Mouse (Mus musculus) intestine, embryonic 15.5 days (tissue): ENCODE results near the gene Gm49403. TPM values are rescaled to one million over a fixed set of nuclear protein-coding genes. Genes with fewer than 3 reads are reported as not detected.
"Not testable (repeated sequence)": the region's sequence is repeated elsewhere in the genome, so short reads cannot be mapped to it uniquely, and the experiment has no call there.

Source experiments
- ATAC-seq: fragments of 200-750 bp; cut with Nextera tagmentation; 2 replicates; pipeline ENCODE4 v1.8.0; 2017; ENCODE audit warnings: moderate TSS enrichment, moderate library complexity
- H3K27ac ChIP-seq: fragments of 300-500 bp; sonication (generic); 2 replicates; pipeline ENCODE4 v1.5.1; 2015; ENCODE audit warnings: mild to moderate bottlenecking, inconsistent platforms
- H3K27me3 ChIP-seq: fragments of 300-500 bp; sonication (generic); replicated peaks from 2 replicates; pipeline ENCODE4 v1.6.1; 2015; ENCODE audit warnings: inconsistent platforms
- H3K36me3 ChIP-seq: fragments of 300-500 bp; sonication (generic); 2 replicates; pipeline ENCODE4 v1.6.1; 2015; ENCODE audit warnings: inconsistent platforms
- H3K4me1 ChIP-seq: fragments of 300-500 bp; sonication (generic); replicated peaks from 2 replicates; pipeline ENCODE4 v1.6.1; 2015; ENCODE audit warnings: inconsistent platforms
- H3K4me2 ChIP-seq: fragments of 300-500 bp; sonication (generic); replicated peaks from 2 replicates; pipeline ENCODE4 v1.6.1; 2015; ENCODE audit warnings: mild to moderate bottlenecking, inconsistent platforms
- H3K4me3 ChIP-seq: fragments of 300-500 bp; sonication (generic); replicated peaks from 2 replicates; pipeline ENCODE4 v1.5.1; 2015; ENCODE audit warnings: inconsistent platforms
- H3K9ac ChIP-seq: fragments of 300-500 bp; sonication (generic); 2 replicates; pipeline ENCODE4 v1.6.1; 2015; ENCODE audit warnings: inconsistent platforms
- H3K9me3 ChIP-seq: fragments of 300-500 bp; sonication (generic); 2 replicates; pipeline ENCODE4 v1.6.1; 2016; ENCODE audit warnings: inconsistent platforms
- WGBS: fragments of 180-500 bp; shearing (Covaris S2); methylation state at CpG from one replicate; pipeline ENCODE4 v1.1.7; 2015; 5-methylcytosine and 5-hydroxymethylcytosine counted together
- polyA plus RNA-seq: library from polyadenylated mRNA; unstranded; fragments of >200 nt; fragmentation: Nextera tagmentation; extraction: Ambion mirVana; gene quantifications from 2 replicates; pipeline ENCODE4 v1.2.1, GENCODE M21; 2015

Gene Gm49403
- polyA plus RNA-seq, 1 experiment from 2014 or later: not detected

- peaks cover 8% of the 10 kb centered on the region; the same call in 1 of the 2 replicates for H3K36me3 ChIP-seq
- peak within 1 kb of the TSS; percentile 22; the same call in 1 of the 2 replicates for H3K4me2 ChIP-seq
- 20% methylated on average over 7 of the region's 7 CpGs for WGBS
- H3K9me3 ChIP-seq: no peaks in the 10 kb centered on the region
- H3K27ac ChIP-seq: 0 out of 2 replicates have a peak within 1 kb of the TSS, but pooled peaks have one; percentile 28
- peaks cover 13% of the 10 kb centered on the region; the same call in 1 of the 2 replicates for H3K4me1 ChIP-seq
- no peaks in the 10 kb centered on the region for H3K27me3 ChIP-seq
- H3K4me3 ChIP-seq: no peak within 1 kb of the TSS
- H3K9ac ChIP-seq: no peak within 1 kb of the TSS
- ATAC-seq: peak; percentile 89
Observed at GRCm38 (mm10) chr19:8850402-8850901, 33.3 kb upstream of the Gm49403 start, which contains the start of gene Lrrn4cl. Gene Lrrn4cl, plus strand, starts transcription at chr19:8850768.

GRCm38 (mm10) chr19:8851639-8852038, 32.1 kb upstream of the Gm49403 start:
- WGBS: 44% methylated on average over 7 of the region's 7 CpGs

GRCm38 (mm10) chr19:8852236-8852928, 31.3 kb upstream of the Gm49403 start:
- Histone ChIP-seq H3K9ac (no peak overlapping the region), H3K4me1 (peaks cover 13% of the 10 kb centered on the region; the same call in 1 of the 2 replicates), H3K4me3 (no peak overlapping the region), H3K9me3 (no peaks in the 10 kb centered on the region), H3K27me3 (no peaks in the 10 kb centered on the region), H3K27ac (no peak overlapping the region), H3K36me3 (no peaks in the 10 kb centered on the region), H3K4me2 (no peak overlapping the region)
- ATAC-seq: no peak
- WGBS: 51% methylated on average over 10 of the region's 10 CpGs

More at GRCm38 (mm10) chr19:8851639-8852038, 32.1 kb upstream of the Gm49403 start:
- Histone ChIP-seq H3K4me2 (no peak overlapping the region), H3K27ac (no peak overlapping the region), H3K9ac (no peak overlapping the region), H3K9me3 (no peaks in the 10 kb centered on the region), H3K4me3 (no peak overlapping the region), H3K36me3 (peaks cover under 1% of the 10 kb centered on the region; the same call in 1 of the 2 replicates), H3K27me3 (no peaks in the 10 kb centered on the region), H3K4me1 (peaks cover 13% of the 10 kb centered on the region; the same call in 1 of the 2 replicates)
- no peak for ATAC-seq

- H3K4me2 ChIP-seq: no peak overlapping the region
Observed at GRCm38 (mm10) chr19:8853117-8853516, 30.6 kb upstream of the Gm49403 start.

GRCm38 (mm10) chr19:8857689-8858088, 26.0 kb upstream of the Gm49403 start:
- H3K27me3 ChIP-seq: no peaks in the 10 kb centered on the region
- ATAC-seq: peak; percentile 67; the same call in 1 of the 2 replicates
- H3K27ac ChIP-seq: no peak overlapping the region
- no peak overlapping the region for H3K4me3 ChIP-seq
- H3K9ac ChIP-seq: no peak overlapping the region
- no peaks in the 10 kb centered on the region for H3K9me3 ChIP-seq
- 40% methylated on average over 4 of the region's 4 CpGs for WGBS
- H3K36me3 ChIP-seq: no peaks in the 10 kb centered on the region
- H3K4me2 ChIP-seq: no peak overlapping the region
- no peaks in the 10 kb centered on the region for H3K4me1 ChIP-seq

More at GRCm38 (mm10) chr19:8853117-8853516, 30.6 kb upstream of the Gm49403 start:
- ATAC-seq: no peak
- Histone ChIP-seq H3K4me3 (no peak overlapping the region), H3K9me3 (no peaks in the 10 kb centered on the region), H3K27ac (no peak overlapping the region), H3K27me3 (no peaks in the 10 kb centered on the region), H3K9ac (no peak overlapping the region), H3K36me3 (no peaks in the 10 kb centered on the region), H3K4me1 (peaks cover 13% of the 10 kb centered on the region; the same call in 1 of the 2 replicates)
- WGBS: 83% methylated on average over 3 of the region's 3 CpGs

- Histone ChIP-seq H3K4me2 (no peak overlapping the region), H3K27me3 (no peaks in the 10 kb centered on the region), H3K9ac (no peak overlapping the region), H3K27ac (no peak overlapping the region), H3K9me3 (no peaks in the 10 kb centered on the region), H3K4me1 (no peaks in the 10 kb centered on the region), H3K36me3 (no peaks in the 10 kb centered on the region), H3K4me3 (no peak overlapping the region)
- 28% methylated on average over 1 of the region's 1 CpGs for WGBS
- ATAC-seq: no peak
Observed at GRCm38 (mm10) chr19:8859018-8859417, 24.7 kb upstream of the Gm49403 start.

GRCm38 (mm10) chr19:8864265-8864664, 19.5 kb upstream of the Gm49403 start:
- no peak for ATAC-seq

GRCm38 (mm10) chr19:8870381-8870780, 13.3 kb upstream of the Gm49403 start:
- H3K4me3 ChIP-seq, H3K9me3 ChIP-seq, H3K4me1 ChIP-seq, ATAC-seq, H3K4me2 ChIP-seq, H3K27ac ChIP-seq, H3K27me3 ChIP-seq, H3K9ac ChIP-seq: not testable (repeated sequence)
- 75% methylated on average over 3 of the region's 3 CpGs for WGBS
- peaks cover 13% of the 10 kb centered on the region for H3K36me3 ChIP-seq

More at GRCm38 (mm10) chr19:8864265-8864664, 19.5 kb upstream of the Gm49403 start:
- 85% methylated on average over 6 of the region's 6 CpGs for WGBS
- no peaks in the 10 kb centered on the region for H3K9me3 ChIP-seq
- no peak overlapping the region for H3K27ac ChIP-seq
- H3K4me2 ChIP-seq: no peak overlapping the region
- H3K4me1 ChIP-seq: no peaks in the 10 kb centered on the region
- H3K27me3 ChIP-seq: no peaks in the 10 kb centered on the region
- no peaks in the 10 kb centered on the region for H3K36me3 ChIP-seq
- no peak overlapping the region for H3K9ac ChIP-seq
- H3K4me3 ChIP-seq: no peak overlapping the region

- H3K27me3 ChIP-seq: no peaks in the 10 kb centered on the region
- no peaks in the 10 kb centered on the region for H3K9me3 ChIP-seq
- peak overlapping the region; percentile 68 for H3K4me3 ChIP-seq
- H3K4me1 ChIP-seq: peaks cover 6% of the 10 kb centered on the region
- WGBS: 43% methylated on average over 9 of the region's 9 CpGs
- peak overlapping the region; percentile 59 for H3K27ac ChIP-seq
- H3K4me2 ChIP-seq: peak overlapping the region; percentile 55
- H3K36me3 ChIP-seq: peaks cover 15% of the 10 kb centered on the region
- H3K9ac ChIP-seq: peak overlapping the region; percentile 55
- ATAC-seq: peak; percentile 44
Observed at GRCm38 (mm10) chr19:8870838-8871237, 12.9 kb upstream of the Gm49403 start.

- peaks cover 15% of the 10 kb centered on the region for H3K36me3 ChIP-seq
- peak within 1 kb of the TSS; percentile 68 for H3K4me3 ChIP-seq
- no peaks in the 10 kb centered on the region for H3K27me3 ChIP-seq
- peak within 1 kb of the TSS; percentile 65 for H3K4me2 ChIP-seq
- H3K27ac ChIP-seq: peak within 1 kb of the TSS; percentile 81
- H3K9ac ChIP-seq: peak within 1 kb of the TSS; percentile 85
- H3K4me1 ChIP-seq: peaks cover 6% of the 10 kb centered on the region
- ATAC-seq: peak; percentile 98
- H3K9me3 ChIP-seq: no peaks in the 10 kb centered on the region
- under 1% methylated on average over 59 of the region's 59 CpGs for WGBS
Observed at GRCm38 (mm10) chr19:8871267-8872186, 12.2 kb upstream of the Gm49403 start, which contains the start of gene Ubxn1. Gene Ubxn1, plus strand, starts transcription at chr19:8871496.

- ATAC-seq: no peak
- peak overlapping the region; percentile 65 for H3K4me2 ChIP-seq
- peak overlapping the region; percentile 81; the same call in 1 of the 2 replicates for H3K27ac ChIP-seq
- peak overlapping the region; percentile 85 for H3K9ac ChIP-seq
- no peaks in the 10 kb centered on the region for H3K9me3 ChIP-seq
- peaks cover 15% of the 10 kb centered on the region for H3K36me3 ChIP-seq
- peak overlapping the region; percentile 68 for H3K4me3 ChIP-seq
- WGBS: 58% methylated on average over 10 of the region's 10 CpGs
- peaks cover 6% of the 10 kb centered on the region for H3K4me1 ChIP-seq
- H3K27me3 ChIP-seq: no peaks in the 10 kb centered on the region
Observed at GRCm38 (mm10) chr19:8872266-8872840, 11.4 kb upstream of the Gm49403 start.
